Mouse (Mus musculus): ENCODE measurements around the gene Pbx1. TPM values are rescaled to one million over a fixed set of nuclear protein-coding genes. Genes with fewer than 3 reads are reported as not detected.

Pbx1 gene
- total RNA-seq, 1 experiment: 10.0 TPM

DNA sequence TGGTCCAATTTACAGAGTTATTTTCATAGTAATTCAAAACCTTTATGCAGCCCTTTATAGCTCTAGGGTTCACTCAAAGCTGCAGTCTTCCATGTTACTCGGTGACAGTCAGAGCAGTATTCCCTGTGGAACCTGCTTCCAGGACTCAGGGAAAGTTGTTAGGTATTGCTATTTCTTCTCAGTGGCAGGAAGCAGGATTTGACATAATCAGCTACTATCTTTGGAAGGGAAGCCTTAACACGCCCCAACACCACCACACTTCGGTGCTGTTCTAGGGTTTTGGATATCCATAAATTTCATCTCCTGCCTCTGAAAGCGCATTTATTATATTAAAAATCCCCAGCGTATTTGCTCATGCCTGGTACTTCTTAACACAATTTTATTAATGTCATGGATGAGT, 314.0 kb downstream of the Pbx1 start:
- no peak for TF ChIP-seq HCFC1 (IDR thresholded peaks at IDR 0.05; ENCODE audit: borderline replicate concordance, insufficient read depth, low read length)
- TF ChIP-seq CHD2 (IDR thresholded peaks at IDR 0.05; ENCODE audit: low read depth, low read length): no peak
- TF ChIP-seq ZC3H11A (IDR thresholded peaks at IDR 0.05; ENCODE audit: borderline replicate concordance, low read depth, low read length): no peak
- TF ChIP-seq MAFK (IDR thresholded peaks at IDR 0.05; ENCODE audit: insufficient read depth, low read depth, low read length): no peak
- no peak for TF ChIP-seq ZNF384 (IDR thresholded peaks at IDR 0.05; ENCODE audit: low read depth, low read length)
- Histone ChIP-seq H3K9me3 (ENCODE audit: control insufficient read depth, insufficient read depth, low read depth, low read length) (no peaks in the 10 kb centered on the region), H3K9ac (ENCODE audit: insufficient read depth, low read depth, low read length, poor library complexity, severe bottlenecking) (no peak overlapping the region), H3K27ac (ENCODE audit: insufficient read depth, low read depth, low read length, poor library complexity, severe bottlenecking) (no peak overlapping the region), H3K4me3 (ENCODE audit: insufficient read depth in 1 of 2, low read depth in 1 of 2, low read length in 2 of 2, poor library complexity in 1 of 2, severe bottlenecking in 1 of 2) (no peak overlapping the region), H3K36me3 (ENCODE audit: control insufficient read depth, insufficient read depth, low read length, poor library complexity, severe bottlenecking) (no peaks in the 10 kb centered on the region), H3K4me1 (ENCODE audit: control insufficient read depth in 2 of 2, insufficient read depth in 2 of 2, low read length in 2 of 2, poor library complexity in 1 of 2) (no peaks in the 10 kb centered on the region)
- DNase-seq (ENCODE audit: low read depth, low spot score): no peak
- in situ Hi-C loops (cut with MboI; ENCODE audit: low sequenced_read_pairs in 2 of 2, unreplicated experiment in 2 of 2): no loop called here

DNA sequence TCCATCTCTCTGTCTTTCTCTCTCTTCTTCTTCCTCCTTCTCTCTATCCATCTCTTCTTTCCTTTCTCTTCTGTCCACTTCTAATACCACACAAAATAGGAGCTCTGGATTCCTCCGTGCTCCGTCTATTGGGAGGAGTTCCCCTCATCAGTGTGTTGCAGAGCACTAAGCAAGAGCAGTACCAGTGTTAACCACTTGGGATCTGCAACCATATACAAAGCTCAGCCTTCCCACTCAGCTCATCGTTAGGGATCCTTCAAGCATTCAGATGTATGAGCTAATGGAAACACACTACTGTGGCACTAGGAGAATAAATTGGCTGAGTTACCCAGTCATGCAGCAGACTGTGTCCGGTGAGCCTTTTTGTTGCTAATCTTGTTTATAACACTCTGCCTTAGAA, 314.7 kb downstream of the Pbx1 start:
- no peak for TF ChIP-seq CHD2 (IDR thresholded peaks at IDR 0.05; ENCODE audit: low read depth, low read length)
- no peak for TF ChIP-seq ZNF384 (IDR thresholded peaks at IDR 0.05; ENCODE audit: low read depth, low read length)
- no peak for TF ChIP-seq MAFK (IDR thresholded peaks at IDR 0.05; ENCODE audit: insufficient read depth, low read depth, low read length)
- no peak for TF ChIP-seq HCFC1 (IDR thresholded peaks at IDR 0.05; ENCODE audit: borderline replicate concordance, insufficient read depth, low read length)
- TF ChIP-seq ZC3H11A (IDR thresholded peaks at IDR 0.05; ENCODE audit: borderline replicate concordance, low read depth, low read length): no peak
- Histone ChIP-seq H3K4me3 (ENCODE audit: insufficient read depth in 1 of 2, low read depth in 1 of 2, low read length in 2 of 2, poor library complexity in 1 of 2, severe bottlenecking in 1 of 2) (no peak overlapping the region), H3K27ac (ENCODE audit: insufficient read depth, low read depth, low read length, poor library complexity, severe bottlenecking) (no peak overlapping the region), H3K36me3 (ENCODE audit: control insufficient read depth, insufficient read depth, low read length, poor library complexity, severe bottlenecking) (no peaks in the 10 kb centered on the region), H3K4me1 (ENCODE audit: control insufficient read depth in 2 of 2, insufficient read depth in 2 of 2, low read length in 2 of 2, poor library complexity in 1 of 2) (no peaks in the 10 kb centered on the region), H3K9ac (ENCODE audit: insufficient read depth, low read depth, low read length, poor library complexity, severe bottlenecking) (no peak overlapping the region), H3K9me3 (ENCODE audit: control insufficient read depth, insufficient read depth, low read depth, low read length) (no peaks in the 10 kb centered on the region)
- DNase-seq (ENCODE audit: low read depth, low spot score): no peak
- in situ Hi-C loops (cut with MboI; ENCODE audit: low sequenced_read_pairs in 2 of 2, unreplicated experiment in 2 of 2): no loop called here

DNA sequence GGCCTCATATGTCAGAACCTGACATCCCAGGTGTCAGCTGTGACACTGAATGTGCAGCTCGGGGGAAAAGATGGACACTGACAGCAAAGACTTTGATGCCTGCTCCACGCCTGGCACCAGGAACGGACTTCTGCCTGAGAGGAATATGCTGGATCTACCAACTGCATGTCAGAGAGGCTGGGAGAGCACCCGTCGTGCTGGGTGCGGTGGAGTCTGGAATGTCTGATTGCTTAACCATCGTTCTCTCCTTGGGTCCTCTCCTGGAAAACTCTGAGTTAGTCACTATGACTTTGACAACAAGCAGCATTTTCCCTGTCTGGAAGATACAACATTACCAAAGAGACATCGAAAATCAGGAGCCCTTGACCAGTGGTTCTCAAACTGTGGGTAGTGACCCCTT, 322.3 kb downstream of the Pbx1 start:
- Histone ChIP-seq H3K4me3 (ENCODE audit: insufficient read depth in 1 of 2, low read depth in 1 of 2, low read length in 2 of 2, poor library complexity in 1 of 2, severe bottlenecking in 1 of 2) (no peak overlapping the region), H3K27ac (ENCODE audit: insufficient read depth, low read depth, low read length, poor library complexity, severe bottlenecking) (no peak overlapping the region), H3K9ac (ENCODE audit: insufficient read depth, low read depth, low read length, poor library complexity, severe bottlenecking) (no peak overlapping the region), H3K9me3 (ENCODE audit: control insufficient read depth, insufficient read depth, low read depth, low read length) (no peaks in the 10 kb centered on the region), H3K36me3 (ENCODE audit: control insufficient read depth, insufficient read depth, low read length, poor library complexity, severe bottlenecking) (no peaks in the 10 kb centered on the region), H3K4me1 (ENCODE audit: control insufficient read depth in 2 of 2, insufficient read depth in 2 of 2, low read length in 2 of 2, poor library complexity in 1 of 2) (no peaks in the 10 kb centered on the region)
- TF ChIP-seq CHD2 (IDR thresholded peaks at IDR 0.05; ENCODE audit: low read depth, low read length) (no peak), ZNF384 (IDR thresholded peaks at IDR 0.05; ENCODE audit: low read depth, low read length) (no peak), MAFK (IDR thresholded peaks at IDR 0.05; ENCODE audit: insufficient read depth, low read depth, low read length) (no peak), HCFC1 (IDR thresholded peaks at IDR 0.05; ENCODE audit: borderline replicate concordance, insufficient read depth, low read length) (no peak), ZC3H11A (IDR thresholded peaks at IDR 0.05; ENCODE audit: borderline replicate concordance, low read depth, low read length) (no peak)
- in situ Hi-C loops (cut with MboI; ENCODE audit: low sequenced_read_pairs in 2 of 2, unreplicated experiment in 2 of 2): no loop called here
- no peak for DNase-seq (ENCODE audit: low read depth, low spot score)

DNA sequence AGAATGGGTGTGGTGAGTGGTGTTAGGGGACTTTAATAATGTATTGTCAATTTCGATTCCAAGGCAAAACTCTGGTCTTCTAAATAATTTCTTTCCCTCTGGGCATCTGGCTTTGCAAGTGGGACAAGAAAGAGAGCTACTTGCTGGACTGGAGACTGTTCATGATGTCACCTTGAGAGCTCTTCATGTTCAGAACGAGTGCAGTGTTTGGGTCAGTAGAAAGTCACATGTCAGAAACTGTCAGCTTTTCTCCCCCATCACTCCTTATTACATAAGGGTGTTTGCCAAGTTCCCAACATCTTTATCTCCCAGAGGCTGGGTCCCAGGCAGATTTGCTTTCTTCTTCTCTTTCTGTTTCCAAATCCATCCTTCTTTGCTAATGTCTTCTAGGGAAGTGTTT, 328.2 kb downstream of the Pbx1 start:
- Histone ChIP-seq H3K27ac (ENCODE audit: insufficient read depth, low read depth, low read length, poor library complexity, severe bottlenecking) (no peak overlapping the region), H3K4me1 (ENCODE audit: control insufficient read depth in 2 of 2, insufficient read depth in 2 of 2, low read length in 2 of 2, poor library complexity in 1 of 2) (peaks cover 2 to 4% of the 10 kb centered on the region in 2 experiments; a peak in 1 of 4 replicates), H3K4me3 (ENCODE audit: insufficient read depth in 1 of 2, low read depth in 1 of 2, low read length in 2 of 2, poor library complexity in 1 of 2, severe bottlenecking in 1 of 2) (no peak overlapping the region), H3K9ac (ENCODE audit: insufficient read depth, low read depth, low read length, poor library complexity, severe bottlenecking) (no peak overlapping the region), H3K9me3 (ENCODE audit: control insufficient read depth, insufficient read depth, low read depth, low read length) (no peaks in the 10 kb centered on the region), H3K36me3 (ENCODE audit: control insufficient read depth, insufficient read depth, low read length, poor library complexity, severe bottlenecking) (no peaks in the 10 kb centered on the region)
- DNase-seq (ENCODE audit: low read depth, low spot score): no peak
- in situ Hi-C loops (cut with MboI; ENCODE audit: low sequenced_read_pairs in 2 of 2, unreplicated experiment in 2 of 2): no loop called here
- TF ChIP-seq MAFK (IDR thresholded peaks at IDR 0.05; ENCODE audit: insufficient read depth, low read depth, low read length) (no peak), ZNF384 (IDR thresholded peaks at IDR 0.05; ENCODE audit: low read depth, low read length) (no peak), ZC3H11A (IDR thresholded peaks at IDR 0.05; ENCODE audit: borderline replicate concordance, low read depth, low read length) (no peak), CHD2 (IDR thresholded peaks at IDR 0.05; ENCODE audit: low read depth, low read length) (no peak), HCFC1 (IDR thresholded peaks at IDR 0.05; ENCODE audit: borderline replicate concordance, insufficient read depth, low read length) (no peak)

DNA sequence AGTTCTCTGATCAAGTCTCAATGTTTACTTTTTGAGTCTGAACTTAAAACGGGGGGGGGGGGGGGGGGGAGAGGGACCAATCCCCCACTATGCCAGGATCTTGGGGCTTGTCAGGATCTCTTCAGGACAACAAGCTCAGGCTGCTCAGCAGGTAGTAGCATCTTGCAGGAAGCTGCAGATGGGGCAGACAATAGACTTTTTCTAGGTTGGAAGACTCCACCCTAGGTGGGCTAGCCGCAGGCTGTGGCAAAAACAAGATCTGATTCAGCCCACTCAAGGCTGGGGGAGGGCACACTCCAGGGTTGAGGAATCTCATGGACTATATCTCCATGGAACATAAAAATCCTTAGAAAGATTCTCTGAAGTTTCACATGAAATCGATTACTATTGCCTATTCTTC, 330.6 kb downstream of the Pbx1 start:
- Histone ChIP-seq H3K36me3 (ENCODE audit: control insufficient read depth, insufficient read depth, low read length, poor library complexity, severe bottlenecking) (no peaks in the 10 kb centered on the region), H3K9ac (ENCODE audit: insufficient read depth, low read depth, low read length, poor library complexity, severe bottlenecking) (no peak overlapping the region), H3K9me3 (ENCODE audit: control insufficient read depth, insufficient read depth, low read depth, low read length) (no peaks in the 10 kb centered on the region), H3K4me3 (ENCODE audit: insufficient read depth in 1 of 2, low read depth in 1 of 2, low read length in 2 of 2, poor library complexity in 1 of 2, severe bottlenecking in 1 of 2) (no peak overlapping the region), H3K4me1 (ENCODE audit: control insufficient read depth in 2 of 2, insufficient read depth in 2 of 2, low read length in 2 of 2, poor library complexity in 1 of 2) (peaks cover 2 to 4% of the 10 kb centered on the region in 2 experiments; a peak in 1 of 4 replicates), H3K27ac (ENCODE audit: insufficient read depth, low read depth, low read length, poor library complexity, severe bottlenecking) (peak overlapping the region; percentile 22; the same call in 1 of the 2 replicates)
- TF ChIP-seq HCFC1 (IDR thresholded peaks at IDR 0.05; ENCODE audit: borderline replicate concordance, insufficient read depth, low read length): no peak
- no peak for TF ChIP-seq CHD2 (IDR thresholded peaks at IDR 0.05; ENCODE audit: low read depth, low read length)
- no peak for TF ChIP-seq ZC3H11A (IDR thresholded peaks at IDR 0.05; ENCODE audit: borderline replicate concordance, low read depth, low read length)
- no peak for TF ChIP-seq MAFK (IDR thresholded peaks at IDR 0.05; ENCODE audit: insufficient read depth, low read depth, low read length)
- TF ChIP-seq ZNF384 (IDR thresholded peaks at IDR 0.05; ENCODE audit: low read depth, low read length): no peak
- in situ Hi-C loops (cut with MboI; ENCODE audit: low sequenced_read_pairs in 2 of 2, unreplicated experiment in 2 of 2): no loop called here
- DNase-seq (ENCODE audit: low read depth, low spot score): peak; percentile 12

Measured in ES-E14 (cell line).